Mouse (Mus musculus) small intestine, adult 2 months (tissue): ENCODE results near the gene Slc22a21. TPM values are rescaled to one million over a fixed set of nuclear protein-coding genes. Genes with fewer than 3 reads are reported as not detected.
"Not testable (repeated sequence)": the region's sequence is repeated elsewhere in the genome, so short reads cannot be mapped to it uniquely, and the experiment has no call there.

Experiments used
- H3K27ac ChIP-seq: fragments of 200-500 bp; 2 replicates; pipeline ENCODE4 v1.5.1; 2012; ENCODE audit warnings: low read depth, low read length, control low read depth, inconsistent platforms; ENCODE audit not compliant: insufficient read depth
- H3K27me3 ChIP-seq: fragments of 200-500 bp; 2 replicates; pipeline ENCODE4 v1.6.1; 2012; ENCODE audit warnings: mild to moderate bottlenecking, moderate library complexity, low read length, inconsistent platforms; ENCODE audit not compliant: control insufficient read depth, insufficient read depth
- H3K36me3 ChIP-seq: fragments of 200-500 bp; 2 replicates; pipeline ENCODE4 v1.6.1; 2012; ENCODE audit warnings: mild to moderate bottlenecking, low read length, control low read depth, inconsistent platforms; ENCODE audit not compliant: control insufficient read depth, insufficient read depth
- H3K4me1 ChIP-seq: fragments of 200-500 bp; 2 replicates; pipeline ENCODE4 v1.6.1; 2012; ENCODE audit warnings: low read length, inconsistent platforms, mixed read lengths; ENCODE audit not compliant: control insufficient read depth, insufficient read depth, insufficient read length
- H3K4me3 ChIP-seq: fragments of 200-500 bp; 2 replicates; pipeline ENCODE4 v1.5.1; 2012; ENCODE audit warnings: low read depth, mild to moderate bottlenecking, control low read depth, inconsistent platforms, low read length, moderate library complexity
- CTCF ChIP-seq: fragments of 200-500 bp; IDR thresholded peaks from 2 replicates; pipeline ENCODE4 v1.5.1; 2012; ENCODE audit warnings: low read depth, mild to moderate bottlenecking, control low read depth, inconsistent platforms, low read length, moderate library complexity, mixed read lengths; ENCODE audit not compliant: insufficient replicate concordance, insufficient read length; ENCODE audit errors: extremely low read depth
- POLR2A ChIP-seq: fragments of 200-500 bp; IDR thresholded peaks from 2 replicates; pipeline ENCODE4 v1.6.1; 2012; ENCODE audit warnings: low read depth, mild to moderate bottlenecking, control low read depth, inconsistent platforms, low read length, moderate library complexity
- WGBS: fragments of 180-500 bp; shearing (Covaris S2); methylation state at CpG from one replicate; pipeline ENCODE4 v1.1.7; 2018; 5-methylcytosine and 5-hydroxymethylcytosine counted together
- polyA plus RNA-seq: library from polyadenylated mRNA; depleted of rRNA; stranded (reverse); fragments of >200 nt; gene quantifications from 2 replicates; pipeline ENCODE4 v1.2.3, GENCODE M21; 2012

Slc22a21 gene
- polyA plus RNA-seq, 1 experiment, result 7.6 TPM

- WGBS, result 75% methylated on average over 2 of the region's 2 CpGs
- Histone ChIP-seq H3K4me3 (no peak overlapping the region), H3K27me3 (no peaks in the 10 kb centered on the region), H3K36me3 (peaks cover 11% of the 10 kb centered on the region), H3K27ac (no peak overlapping the region), H3K4me1 (no peaks in the 10 kb centered on the region)
- TF ChIP-seq CTCF (no peak), POLR2A (no peak)
Measured at GRCm38 (mm10) chr11:53997661-53998060, 17.5 kb upstream of the Slc22a21 start.

- H3K36me3 ChIP-seq, result peaks cover 13% of the 10 kb centered on the region
- whole genome bisulfite sequencing, result 57% methylated on average over 4 of the region's 4 CpGs
- no peak for TF ChIP-seq POLR2A
- no peak for TF ChIP-seq CTCF
- no peaks in the 10 kb centered on the region for H3K27me3 ChIP-seq
- H3K27ac ChIP-seq, result no peak overlapping the region
- no peak overlapping the region for H3K4me3 ChIP-seq
- H3K4me1 ChIP-seq, result peaks cover 5% of the 10 kb centered on the region; the same call in 1 of the 2 replicates
Measured at GRCm38 (mm10) chr11:53992264-53992663, 12.1 kb upstream of the Slc22a21 start.

GRCm38 (mm10) chr11:53989232-53989631 is 9.1 kb upstream of the Slc22a21 start:
- Histone ChIP-seq H3K27ac (no peak overlapping the region), H3K36me3 (peaks cover 9% of the 10 kb centered on the region), H3K27me3 (no peaks in the 10 kb centered on the region), H3K4me3 (no peak overlapping the region), H3K4me1 (peaks cover 5% of the 10 kb centered on the region; the same call in 1 of the 2 replicates)
- WGBS, result 64% methylated on average over 1 of the region's 1 CpGs
- TF ChIP-seq CTCF (no peak), POLR2A (no peak)

- no peak for TF ChIP-seq CTCF
- no peak for TF ChIP-seq POLR2A
- Histone ChIP-seq H3K27me3 (no peaks in the 10 kb centered on the region), H3K4me3 (no peak overlapping the region), H3K27ac (peak overlapping the region; percentile 21; the same call in 1 of the 2 replicates), H3K36me3 (peaks cover 9% of the 10 kb centered on the region), H3K4me1 (peaks cover 5% of the 10 kb centered on the region; the same call in 1 of the 2 replicates)
- 38% methylated on average over 4 of the region's 4 CpGs for WGBS
Measured at GRCm38 (mm10) chr11:53988081-53988480, 7.9 kb upstream of the Slc22a21 start.

GRCm38 (mm10) chr11:53981396-53981795 is 1.3 kb upstream of the Slc22a21 start:
- H3K27ac ChIP-seq, result no peak overlapping the region
- no peak for TF ChIP-seq POLR2A
- no peak for TF ChIP-seq CTCF
- H3K4me3 ChIP-seq, result no peak overlapping the region
- WGBS, result 89% methylated on average over 4 of the region's 4 CpGs
- peaks cover 8% of the 10 kb centered on the region for H3K36me3 ChIP-seq
- H3K4me1 ChIP-seq, result peaks cover 9% of the 10 kb centered on the region
- no peaks in the 10 kb centered on the region for H3K27me3 ChIP-seq

- peak overlapping the region; percentile 88 for H3K4me3 ChIP-seq
- WGBS, result under 1% methylated on average over 23 of the region's 23 CpGs
- H3K36me3 ChIP-seq, H3K4me1 ChIP-seq, H3K27me3 ChIP-seq: not testable (repeated sequence)
- H3K27ac ChIP-seq, result peak overlapping the region; percentile 84; the same call in 1 of the 2 replicates
Measured at GRCm38 (mm10) chr11:53979456-53979787, 710 bp downstream of the Slc22a21 start.

GRCm38 (mm10) chr11:53977672-53978071 is 2.5 kb downstream of the Slc22a21 start:
- WGBS, result 54% methylated on average over 3 of the region's 3 CpGs
- no peak overlapping the region for H3K4me3 ChIP-seq
- no peak overlapping the region for H3K27ac ChIP-seq
- no peak for TF ChIP-seq POLR2A
- TF ChIP-seq CTCF, result no peak
- peaks cover under 1% of the 10 kb centered on the region; the same call in 1 of the 2 replicates for H3K36me3 ChIP-seq
- no peaks in the 10 kb centered on the region for H3K27me3 ChIP-seq
- H3K4me1 ChIP-seq, result peaks cover 9% of the 10 kb centered on the region

GRCm38 (mm10) chr11:53975559-53975958 is 4.6 kb downstream of the Slc22a21 start:
- H3K27ac ChIP-seq, result no peak overlapping the region
- H3K36me3 ChIP-seq, result peaks cover 1% of the 10 kb centered on the region; the same call in 1 of the 2 replicates
- peaks cover 9% of the 10 kb centered on the region for H3K4me1 ChIP-seq
- TF ChIP-seq POLR2A (no peak), CTCF (no peak)
- no peaks in the 10 kb centered on the region for H3K27me3 ChIP-seq
- H3K4me3 ChIP-seq, result no peak overlapping the region
